Mouse (Mus musculus): ENCODE data around the gene Itpkb. TPM values are rescaled to one million over a fixed set of nuclear protein-coding genes. Genes with fewer than 3 reads are reported as not detected.

The Itpkb gene
- polyA plus RNA-seq, 1 experiment from 2014 or later = 3.7 TPM

GRCm38 (mm10) chr1:180354129-180354528 is 23.8 kb downstream of the Itpkb start:
- no peak for ATAC-seq (ENCODE audit: low FRiP score, low read depth)
- no peak overlapping the region for H3K4me2 ChIP-seq
- H3K9me3 ChIP-seq = no peaks in the 10 kb centered on the region
- H3K27ac ChIP-seq (replicated peaks) = no peak overlapping the region
- H3K27me3 ChIP-seq = no peaks in the 10 kb centered on the region
- 70% methylated on average over 4 of the region's 4 CpGs for WGBS
- peaks cover 6% of the 10 kb centered on the region; the same call in 1 of the 2 replicates for H3K4me1 ChIP-seq (replicated peaks)
- no peaks in the 10 kb centered on the region for H3K36me3 ChIP-seq
- no peak overlapping the region for H3K9ac ChIP-seq
- no peak overlapping the region for H3K4me3 ChIP-seq

- peaks cover 6% of the 10 kb centered on the region; the same call in 1 of the 2 replicates for H3K4me1 ChIP-seq (replicated peaks)
- H3K4me2 ChIP-seq = no peak overlapping the region
- 92% methylated on average over 13 of the region's 13 CpGs for WGBS
- H3K4me3 ChIP-seq = no peak overlapping the region
- H3K9me3 ChIP-seq = no peaks in the 10 kb centered on the region
- no peaks in the 10 kb centered on the region for H3K36me3 ChIP-seq
- no peak for ATAC-seq (ENCODE audit: low FRiP score, low read depth)
- H3K9ac ChIP-seq = no peak overlapping the region
- H3K27me3 ChIP-seq = no peaks in the 10 kb centered on the region
- H3K27ac ChIP-seq (replicated peaks) = no peak overlapping the region
These were observed 24.9 kb downstream of the Itpkb start for GRCm38 (mm10) chr1:180354976-180355730.

- 69% methylated on average over 4 of the region's 4 CpGs for WGBS
- H3K4me2 ChIP-seq = no peak overlapping the region
- H3K4me1 ChIP-seq (replicated peaks) = peaks cover 4% of the 10 kb centered on the region; the same call in 1 of the 2 replicates
- no peaks in the 10 kb centered on the region for H3K27me3 ChIP-seq
- 0 out of 2 replicates have a peak overlapping the region, but pooled peaks have one; percentile 25 for H3K27ac ChIP-seq (replicated peaks)
- no peak overlapping the region for H3K9ac ChIP-seq
- no peak for ATAC-seq (ENCODE audit: low FRiP score, low read depth)
- H3K9me3 ChIP-seq = no peaks in the 10 kb centered on the region
- no peak overlapping the region for H3K4me3 ChIP-seq
- no peaks in the 10 kb centered on the region for H3K36me3 ChIP-seq
These were observed 25.9 kb downstream of the Itpkb start for GRCm38 (mm10) chr1:180356176-180356575.

GRCm38 (mm10) chr1:180356857-180357256 is 26.6 kb downstream of the Itpkb start:
- 78% methylated on average over 6 of the region's 6 CpGs for WGBS
- no peak overlapping the region for H3K27ac ChIP-seq (replicated peaks)
- no peak for ATAC-seq (ENCODE audit: low FRiP score, low read depth)
- no peaks in the 10 kb centered on the region for H3K27me3 ChIP-seq
- no peak overlapping the region for H3K4me2 ChIP-seq
- H3K4me3 ChIP-seq = no peak overlapping the region
- no peak overlapping the region for H3K9ac ChIP-seq
- no peaks in the 10 kb centered on the region for H3K9me3 ChIP-seq
- H3K36me3 ChIP-seq = no peaks in the 10 kb centered on the region
- H3K4me1 ChIP-seq (replicated peaks) = no peaks in the 10 kb centered on the region

- ATAC-seq (ENCODE audit: low FRiP score, low read depth) = no peak
- Histone ChIP-seq H3K36me3 (no peaks in the 10 kb centered on the region), H3K4me1 (replicated peaks) (peaks cover under 1% of the 10 kb centered on the region; the same call in 1 of the 2 replicates), H3K4me3 (no peak overlapping the region), H3K9ac (no peak overlapping the region), H3K27ac (replicated peaks) (peak overlapping the region; percentile 25; the same call in 1 of the 2 replicates), H3K4me2 (no peak overlapping the region), H3K9me3 (no peaks in the 10 kb centered on the region), H3K27me3 (no peaks in the 10 kb centered on the region)
- 80% methylated on average over 7 of the region's 7 CpGs for WGBS
These were observed 27.6 kb downstream of the Itpkb start for GRCm38 (mm10) chr1:180357893-180358331.

- Histone ChIP-seq H3K4me2 (no peak overlapping the region), H3K4me1 (replicated peaks) (peaks cover 6% of the 10 kb centered on the region), H3K36me3 (no peaks in the 10 kb centered on the region), H3K4me3 (no peak overlapping the region), H3K27ac (replicated peaks) (0 out of 2 replicates have a peak overlapping the region, but pooled peaks have one; percentile 25), H3K9me3 (no peaks in the 10 kb centered on the region), H3K9ac (no peak overlapping the region), H3K27me3 (no peaks in the 10 kb centered on the region)
- WGBS = 88% methylated on average over 9 of the region's 9 CpGs
- no peak for ATAC-seq (ENCODE audit: low FRiP score, low read depth)
These were observed 28.2 kb downstream of the Itpkb start for GRCm38 (mm10) chr1:180358466-180358865.

GRCm38 (mm10) chr1:180359311-180359710 is 29.0 kb downstream of the Itpkb start:
- Histone ChIP-seq H3K9me3 (no peaks in the 10 kb centered on the region), H3K4me1 (replicated peaks) (peaks cover 15% of the 10 kb centered on the region), H3K4me3 (no peak overlapping the region), H3K27ac (replicated peaks) (no peak overlapping the region), H3K36me3 (no peaks in the 10 kb centered on the region), H3K27me3 (no peaks in the 10 kb centered on the region), H3K4me2 (no peak overlapping the region), H3K9ac (no peak overlapping the region)
- 84% methylated on average over 5 of the region's 5 CpGs for WGBS
- no peak for ATAC-seq (ENCODE audit: low FRiP score, low read depth)

GRCm38 (mm10) chr1:180362176-180362575 is 31.9 kb downstream of the Itpkb start:
- Histone ChIP-seq H3K36me3 (no peaks in the 10 kb centered on the region), H3K4me1 (replicated peaks) (peaks cover 43% of the 10 kb centered on the region), H3K27me3 (no peaks in the 10 kb centered on the region), H3K27ac (replicated peaks) (no peak overlapping the region), H3K4me2 (no peak overlapping the region), H3K9ac (no peak overlapping the region), H3K9me3 (no peaks in the 10 kb centered on the region), H3K4me3 (no peak overlapping the region)
- no peak for ATAC-seq (ENCODE audit: low FRiP score, low read depth)
- 87% methylated on average over 4 of the region's 4 CpGs for WGBS

- Histone ChIP-seq H3K36me3 (no peaks in the 10 kb centered on the region), H3K4me3 (no peak overlapping the region), H3K27me3 (no peaks in the 10 kb centered on the region), H3K4me1 (replicated peaks) (peaks cover 49% of the 10 kb centered on the region), H3K27ac (replicated peaks) (0 out of 2 replicates have a peak overlapping the region, but pooled peaks have one; percentile 97), H3K4me2 (no peak overlapping the region), H3K9ac (no peak overlapping the region), H3K9me3 (no peaks in the 10 kb centered on the region)
- WGBS = 81% methylated on average over 5 of the region's 5 CpGs
- ATAC-seq (ENCODE audit: low FRiP score, low read depth) = no peak
These were observed 32.6 kb downstream of the Itpkb start for GRCm38 (mm10) chr1:180362844-180363243.

- peak overlapping the region; percentile 97; the same call in 1 of the 2 replicates for H3K27ac ChIP-seq (replicated peaks)
- WGBS = 73% methylated on average over 3 of the region's 3 CpGs
- H3K4me1 ChIP-seq (replicated peaks) = peaks cover 54% of the 10 kb centered on the region
These were observed 33.0 kb downstream of the Itpkb start for GRCm38 (mm10) chr1:180363317-180363716.

GRCm38 (mm10) chr1:180364005-180364404 is 33.7 kb downstream of the Itpkb start:
- no peaks in the 10 kb centered on the region for H3K9me3 ChIP-seq
- WGBS = 48% methylated on average over 17 of the region's 17 CpGs
- no peak for ATAC-seq (ENCODE audit: low FRiP score, low read depth)
- H3K27ac ChIP-seq (replicated peaks) = peak overlapping the region; percentile 97
- H3K36me3 ChIP-seq = no peaks in the 10 kb centered on the region
- no peak overlapping the region for H3K4me3 ChIP-seq
- H3K4me2 ChIP-seq = peak overlapping the region; percentile 60
- H3K4me1 ChIP-seq (replicated peaks) = peaks cover 59% of the 10 kb centered on the region
- H3K9ac ChIP-seq = no peak overlapping the region
- no peaks in the 10 kb centered on the region for H3K27me3 ChIP-seq

More at GRCm38 (mm10) chr1:180363317-180363716, 33.0 kb downstream of the Itpkb start:
- Histone ChIP-seq H3K36me3 (no peaks in the 10 kb centered on the region), H3K4me2 (no peak overlapping the region), H3K4me3 (no peak overlapping the region), H3K9ac (no peak overlapping the region), H3K27me3 (no peaks in the 10 kb centered on the region), H3K9me3 (no peaks in the 10 kb centered on the region)
- no peak for ATAC-seq (ENCODE audit: low FRiP score, low read depth)

GRCm38 (mm10) chr1:180364720-180365119 is 34.4 kb downstream of the Itpkb start:
- Histone ChIP-seq H3K9ac (peak overlapping the region; percentile 54; the same call in 1 of the 2 replicates), H3K4me3 (peak overlapping the region; percentile 42), H3K36me3 (no peaks in the 10 kb centered on the region), H3K9me3 (no peaks in the 10 kb centered on the region), H3K27me3 (no peaks in the 10 kb centered on the region), H3K27ac (replicated peaks) (peak overlapping the region; percentile 97), H3K4me2 (peak overlapping the region; percentile 60), H3K4me1 (replicated peaks) (peaks cover 61% of the 10 kb centered on the region)
- WGBS = 19% methylated on average over 2 of the region's 2 CpGs
- peak; percentile 10 for ATAC-seq (ENCODE audit: low FRiP score, low read depth)
